Mouse (Mus musculus): ENCODE data around the gene Lrp4.

- TF ChIP-seq EP300 (optimal IDR thresholded peaks at IDR 0.05) (no peak), CTCF (IDR thresholded peaks at IDR 0.05; ENCODE audit: low read depth) (no peak)
Measured at GRCm38 (mm10) chr2:91475791-91476190, 18.5 kb downstream of the Lrp4 start.
